Mouse (Mus musculus): ENCODE data around the gene 4933424G06Rik. TPM values are rescaled to one million over a fixed set of nuclear protein-coding genes. Genes with fewer than 3 reads are reported as not detected.

Gene 4933424G06Rik
- polyA plus RNA-seq, 1 experiment from 2014 or later = 0.92 TPM

DNA sequence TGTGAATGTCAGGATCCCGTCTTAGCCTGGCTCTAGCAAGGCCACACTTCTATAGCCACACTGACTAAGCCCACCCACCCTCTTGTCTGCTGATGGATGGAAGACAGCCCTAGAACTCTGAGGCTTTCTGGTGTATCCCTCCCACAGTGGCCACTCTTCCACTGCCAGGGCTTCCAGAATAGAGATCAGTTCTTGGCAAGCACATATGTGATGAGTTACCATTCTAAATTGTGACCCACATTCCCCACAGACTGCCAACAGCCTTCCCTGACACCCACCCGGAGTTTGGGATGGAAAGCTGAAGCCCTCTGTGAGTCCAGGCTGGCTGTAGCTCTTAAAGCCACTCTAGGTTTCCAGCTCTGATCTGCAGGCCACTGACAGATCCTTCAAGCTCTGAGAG lies 2.8 kb upstream of the 4933424G06Rik start:
- H3K27ac ChIP-seq (ENCODE audit: low read depth, low read length) = no peak overlapping the region
- H3K4me1 ChIP-seq (ENCODE audit: control insufficient read depth, insufficient read depth, low read length) = peaks cover 10% of the 10 kb centered on the region
- ATAC-seq (ENCODE audit: low read depth) = no peak
- H3K36me3 ChIP-seq (ENCODE audit: control insufficient read depth, insufficient read depth, low read length) = peaks cover 22% of the 10 kb centered on the region
- H3K9ac ChIP-seq (replicated peaks; ENCODE audit: low read depth, low read length) = no peak overlapping the region
- no peak overlapping the region for H3K4me2 ChIP-seq (ENCODE audit: low read depth, low read length)
- H3K9me3 ChIP-seq (ENCODE audit: control insufficient read depth, low read length) = no peaks in the 10 kb centered on the region
- H3K27me3 ChIP-seq (ENCODE audit: control insufficient read depth, insufficient read depth, low read length) = no peaks in the 10 kb centered on the region
- WGBS = 72% methylated on average over 2 of the region's 2 CpGs
- H3K4me3 ChIP-seq (ENCODE audit: low read depth, low read length) = no peak overlapping the region

DNA sequence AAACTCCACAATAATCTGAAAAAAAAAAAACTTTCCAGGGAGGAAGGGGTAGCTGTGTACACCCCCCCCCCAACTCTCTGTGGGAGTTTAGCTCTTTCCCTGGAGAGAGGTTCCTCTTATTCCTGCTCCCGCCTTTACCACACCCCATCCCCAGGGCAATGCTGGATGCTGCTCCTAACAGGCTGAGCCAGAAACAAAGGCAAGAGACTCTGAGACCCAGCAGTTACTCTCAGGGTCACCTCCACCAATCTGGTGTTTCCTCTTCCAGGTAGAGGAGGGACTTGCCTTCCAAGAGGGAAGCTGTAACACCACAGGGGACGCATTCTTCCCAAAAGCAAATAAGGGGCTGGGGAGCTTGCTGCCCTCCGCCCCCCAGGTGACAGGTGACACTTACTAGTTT lies 2.2 kb upstream of the 4933424G06Rik start:
- Histone ChIP-seq H3K4me1 (ENCODE audit: control insufficient read depth, insufficient read depth, low read length) (peaks cover 10% of the 10 kb centered on the region), H3K4me2 (ENCODE audit: low read depth, low read length) (no peak overlapping the region), H3K27me3 (ENCODE audit: control insufficient read depth, insufficient read depth, low read length) (no peaks in the 10 kb centered on the region), H3K9ac (replicated peaks; ENCODE audit: low read depth, low read length) (no peak overlapping the region), H3K27ac (ENCODE audit: low read depth, low read length) (no peak overlapping the region), H3K4me3 (ENCODE audit: low read depth, low read length) (no peak overlapping the region), H3K9me3 (ENCODE audit: control insufficient read depth, low read length) (no peaks in the 10 kb centered on the region), H3K36me3 (ENCODE audit: control insufficient read depth, insufficient read depth, low read length) (peaks cover 17% of the 10 kb centered on the region)
- ATAC-seq (ENCODE audit: low read depth) = no peak
- 67% methylated on average over 3 of the region's 3 CpGs for WGBS

DNA sequence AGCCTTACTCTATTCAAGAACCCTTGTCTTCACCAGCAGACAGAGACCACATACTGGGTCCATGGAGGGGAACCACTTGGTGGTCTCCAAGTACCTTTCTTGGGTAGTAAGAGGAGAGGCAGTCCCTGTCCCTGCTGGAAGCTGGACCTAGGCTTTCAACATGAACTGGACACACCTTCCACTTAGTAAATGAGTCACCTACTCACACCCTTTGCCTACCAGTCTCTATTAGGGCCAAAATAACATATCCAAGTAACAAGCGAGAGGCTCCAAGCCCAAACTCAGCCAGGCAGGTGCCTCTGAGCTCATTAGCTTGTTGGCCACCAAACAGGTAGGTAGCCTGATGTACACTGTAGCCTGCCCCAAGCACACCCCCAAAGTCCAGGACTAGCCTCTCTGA lies 1.3 kb upstream of the 4933424G06Rik start:
- Histone ChIP-seq H3K4me2 (ENCODE audit: low read depth, low read length) (peak overlapping the region; percentile 83), H3K9ac (replicated peaks; ENCODE audit: low read depth, low read length) (peak overlapping the region; percentile 77), H3K4me3 (ENCODE audit: low read depth, low read length) (peak overlapping the region; percentile 72), H3K36me3 (ENCODE audit: control insufficient read depth, insufficient read depth, low read length) (peaks cover 14% of the 10 kb centered on the region), H3K9me3 (ENCODE audit: control insufficient read depth, low read length) (no peaks in the 10 kb centered on the region), H3K27ac (ENCODE audit: low read depth, low read length) (no peak overlapping the region), H3K27me3 (ENCODE audit: control insufficient read depth, insufficient read depth, low read length) (no peaks in the 10 kb centered on the region), H3K4me1 (ENCODE audit: control insufficient read depth, insufficient read depth, low read length) (peaks cover 10% of the 10 kb centered on the region)
- ATAC-seq (ENCODE audit: low read depth) = no peak
- 96% methylated on average over 1 of the region's 1 CpGs for whole genome bisulfite sequencing

DNA sequence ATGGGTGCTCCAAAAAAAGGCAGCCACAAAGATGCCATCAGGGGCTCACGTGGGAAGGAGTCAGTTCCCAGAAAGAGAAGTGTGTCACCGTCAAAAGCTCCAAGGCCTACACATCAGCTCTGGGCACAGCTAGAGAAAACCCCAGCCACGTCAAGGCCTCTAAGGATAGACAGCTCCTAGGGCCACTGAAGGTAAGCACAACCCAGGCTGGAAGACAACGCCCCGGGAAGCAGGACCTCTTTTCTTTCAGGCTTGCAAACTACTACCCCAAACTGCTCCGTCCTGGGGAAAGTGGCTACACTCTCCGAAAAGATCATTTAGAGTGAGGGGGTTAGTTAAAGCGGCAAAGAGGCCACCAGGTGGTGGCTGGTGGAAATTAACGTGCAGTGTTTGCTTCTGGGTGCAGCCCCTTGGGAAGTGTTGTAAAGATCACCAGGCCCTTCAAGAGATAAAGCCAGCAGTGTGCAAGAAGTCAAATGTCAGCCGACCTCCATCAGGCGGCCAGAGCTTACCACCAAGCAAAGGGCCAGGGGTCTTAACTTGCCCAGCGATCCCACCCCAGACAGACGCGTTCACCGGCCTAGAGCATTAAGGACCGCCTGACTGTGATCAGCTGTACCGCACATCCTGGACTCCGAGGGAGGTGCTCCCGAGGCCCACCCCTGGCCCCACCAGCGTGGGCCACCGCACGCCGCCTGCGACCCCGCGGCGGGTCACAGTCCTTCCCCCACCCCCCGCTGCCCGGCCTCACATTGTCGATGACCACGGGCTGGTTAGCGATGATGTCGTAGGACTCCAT lies 695 bp upstream of the 4933424G06Rik start:
- H3K9me3 ChIP-seq (ENCODE audit: control insufficient read depth, low read length) = no peaks in the 10 kb centered on the region
- WGBS = under 1% methylated on average over 33 of the region's 33 CpGs

DNA sequence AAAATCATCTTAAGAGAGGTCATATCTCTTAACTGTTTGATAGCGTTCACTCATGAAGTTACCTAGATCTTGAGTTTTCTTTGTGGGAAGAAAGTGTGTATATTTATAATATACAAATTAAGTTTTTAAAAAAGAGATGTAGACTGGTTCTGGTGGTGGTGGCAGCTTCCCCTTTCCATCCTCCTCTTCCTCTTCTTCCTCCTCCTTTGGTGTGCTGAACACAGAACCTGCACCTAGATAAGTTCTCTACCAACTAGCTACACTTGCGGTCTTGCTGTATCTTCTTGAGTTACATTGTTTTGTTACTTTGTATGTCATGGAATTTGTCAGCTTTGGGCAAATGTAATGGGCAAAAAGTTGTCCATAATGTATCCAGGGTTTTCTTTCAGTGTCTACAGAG lies 1.2 kb downstream of the 4933424G06Rik start:
- H3K4me2 ChIP-seq (ENCODE audit: low read depth, low read length) = no peak overlapping the region
- peaks cover 10% of the 10 kb centered on the region for H3K4me1 ChIP-seq (ENCODE audit: control insufficient read depth, insufficient read depth, low read length)
- 93% methylated on average over 2 of the region's 2 CpGs for WGBS
- H3K9me3 ChIP-seq (ENCODE audit: control insufficient read depth, low read length) = no peaks in the 10 kb centered on the region
- H3K36me3 ChIP-seq (ENCODE audit: control insufficient read depth, insufficient read depth, low read length) = no peaks in the 10 kb centered on the region
- ATAC-seq (ENCODE audit: low read depth) = no peak
- no peaks in the 10 kb centered on the region for H3K27me3 ChIP-seq (ENCODE audit: control insufficient read depth, insufficient read depth, low read length)
- no peak overlapping the region for H3K4me3 ChIP-seq (ENCODE audit: low read depth, low read length)
- H3K9ac ChIP-seq (replicated peaks; ENCODE audit: low read depth, low read length) = no peak overlapping the region
- H3K27ac ChIP-seq (ENCODE audit: low read depth, low read length) = no peak overlapping the region

More for the DNA sequence above, 695 bp upstream of the 4933424G06Rik start:
- Histone ChIP-seq H3K27me3 (ENCODE audit: control insufficient read depth, insufficient read depth, low read length) (no peaks in the 10 kb centered on the region), H3K27ac (ENCODE audit: low read depth, low read length) (peak overlapping the region; percentile 68), H3K9ac (replicated peaks; ENCODE audit: low read depth, low read length) (peak overlapping the region; percentile 77), H3K36me3 (ENCODE audit: control insufficient read depth, insufficient read depth, low read length) (peaks cover 8% of the 10 kb centered on the region), H3K4me3 (ENCODE audit: low read depth, low read length) (peak overlapping the region; percentile 72), H3K4me1 (ENCODE audit: control insufficient read depth, insufficient read depth, low read length) (peaks cover 10% of the 10 kb centered on the region), H3K4me2 (ENCODE audit: low read depth, low read length) (peak overlapping the region; percentile 83)
- peak; percentile 78 for ATAC-seq (ENCODE audit: low read depth)

DNA sequence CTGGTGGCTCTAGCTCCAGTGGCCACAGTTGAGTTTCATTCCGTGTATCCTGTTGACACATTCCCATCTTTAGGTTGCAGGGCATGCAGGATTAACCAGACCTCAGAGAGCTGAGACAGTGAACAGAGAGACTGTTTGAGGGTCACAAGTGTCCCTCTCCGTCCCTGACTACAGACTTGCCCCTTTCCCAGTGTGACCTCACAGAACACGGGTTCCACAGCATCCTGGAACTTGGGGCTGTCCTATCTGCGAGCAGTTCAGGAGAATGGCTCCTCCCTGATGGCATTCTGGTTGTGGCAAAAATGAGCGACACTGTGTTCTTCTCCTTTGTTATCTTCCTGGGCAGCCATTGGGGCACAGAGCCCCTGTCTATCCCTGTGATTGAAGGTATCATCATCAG lies 4.4 kb downstream of the 4933424G06Rik start, which contains the start of gene Actr1b:
TSS of gene Actr1b (minus strand) at position 112 of the 400 bp plus-strand sequence.
- Histone ChIP-seq H3K27ac (ENCODE audit: low read depth, low read length) (no peak within 1 kb of the TSS), H3K4me1 (ENCODE audit: control insufficient read depth, insufficient read depth, low read length) (no peaks in the 10 kb centered on the region), H3K27me3 (ENCODE audit: control insufficient read depth, insufficient read depth, low read length) (no peaks in the 10 kb centered on the region), H3K9me3 (ENCODE audit: control insufficient read depth, low read length) (no peaks in the 10 kb centered on the region), H3K36me3 (ENCODE audit: control insufficient read depth, insufficient read depth, low read length) (no peaks in the 10 kb centered on the region), H3K9ac (replicated peaks; ENCODE audit: low read depth, low read length) (no peak within 1 kb of the TSS), H3K4me2 (ENCODE audit: low read depth, low read length) (no peak within 1 kb of the TSS), H3K4me3 (ENCODE audit: low read depth, low read length) (no peak within 1 kb of the TSS)
- WGBS = 93% methylated on average over 5 of the region's 5 CpGs
- no peak for ATAC-seq (ENCODE audit: low read depth)

DNA sequence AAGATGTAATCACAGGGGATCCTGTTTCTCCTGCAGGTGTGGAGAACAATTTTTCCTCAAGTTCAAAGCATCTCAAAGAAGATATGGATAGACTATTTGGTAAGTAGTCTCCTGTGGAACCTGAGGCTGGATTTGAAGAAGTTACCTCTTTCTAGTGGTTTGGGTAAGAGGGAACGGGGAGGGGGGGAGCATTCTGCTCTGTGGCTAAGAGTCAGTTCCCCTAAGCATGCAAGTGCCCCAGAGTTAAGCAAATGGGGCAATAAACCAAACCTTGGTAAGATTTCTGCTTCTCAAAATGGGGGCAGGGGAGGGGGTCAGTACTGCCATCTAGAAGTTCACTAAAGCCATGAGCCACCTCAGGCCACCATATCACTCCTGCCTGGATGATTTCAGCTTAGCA lies 8.8 kb downstream of the 4933424G06Rik start:
- Histone ChIP-seq H3K4me3 (ENCODE audit: low read depth, low read length) (no peak overlapping the region), H3K36me3 (ENCODE audit: control insufficient read depth, insufficient read depth, low read length) (no peaks in the 10 kb centered on the region), H3K9me3 (ENCODE audit: control insufficient read depth, low read length) (no peaks in the 10 kb centered on the region), H3K27me3 (ENCODE audit: control insufficient read depth, insufficient read depth, low read length) (no peaks in the 10 kb centered on the region), H3K4me1 (ENCODE audit: control insufficient read depth, insufficient read depth, low read length) (peaks cover 7% of the 10 kb centered on the region), H3K27ac (ENCODE audit: low read depth, low read length) (no peak overlapping the region), H3K4me2 (ENCODE audit: low read depth, low read length) (no peak overlapping the region), H3K9ac (replicated peaks; ENCODE audit: low read depth, low read length) (no peak overlapping the region)
- 79% methylated on average over 1 of the region's 1 CpGs for WGBS
- no peak for ATAC-seq (ENCODE audit: low read depth)

DNA sequence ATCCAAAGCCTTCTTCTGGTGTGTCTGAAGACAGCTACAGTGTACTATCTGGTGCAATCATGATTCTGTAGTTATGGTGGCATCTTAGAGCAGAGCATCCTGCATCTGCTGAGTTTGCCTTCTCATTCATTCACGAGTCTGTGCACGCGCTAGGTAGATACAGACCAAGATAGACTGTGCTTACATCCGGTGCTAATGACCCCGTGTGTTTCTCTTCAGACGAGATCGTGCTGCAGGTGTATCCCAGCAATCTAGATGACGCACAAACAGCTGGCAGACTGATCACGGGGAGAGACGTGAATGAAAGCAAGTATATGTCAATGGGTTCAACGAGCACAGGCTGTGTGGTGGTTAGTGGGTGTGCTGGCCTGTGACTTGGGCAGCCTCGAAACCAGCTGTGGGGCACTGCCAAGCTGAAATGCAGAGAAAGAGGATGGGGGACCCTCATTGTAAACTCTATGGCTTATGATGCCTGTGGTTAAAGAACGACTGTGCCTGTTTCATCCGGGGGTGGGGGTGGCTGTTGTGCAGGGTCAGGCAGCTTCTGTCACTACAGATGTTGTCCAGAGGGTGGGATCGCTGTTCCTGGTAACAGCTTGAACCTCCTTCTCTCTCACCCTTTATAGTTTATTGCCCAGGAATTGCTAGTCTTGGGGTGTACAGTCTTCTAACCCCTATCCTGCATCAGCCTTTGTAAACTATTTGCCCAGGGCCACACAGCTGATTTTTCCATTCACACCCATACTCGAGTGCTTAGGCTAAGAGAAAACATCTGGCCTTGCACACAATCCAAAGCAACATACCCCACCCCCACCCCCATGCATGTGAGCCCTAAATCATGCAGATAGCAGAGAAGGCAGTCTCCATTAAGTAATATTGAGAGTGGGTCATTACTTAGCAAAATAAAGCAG lies 13.5 kb downstream of the 4933424G06Rik start:
- H3K4me1 ChIP-seq (ENCODE audit: control insufficient read depth, insufficient read depth, low read length) = peaks cover 7% of the 10 kb centered on the region
- no peak overlapping the region for H3K4me3 ChIP-seq (ENCODE audit: low read depth, low read length)
- no peaks in the 10 kb centered on the region for H3K9me3 ChIP-seq (ENCODE audit: control insufficient read depth, low read length)
- H3K36me3 ChIP-seq (ENCODE audit: control insufficient read depth, insufficient read depth, low read length) = no peaks in the 10 kb centered on the region
- H3K27me3 ChIP-seq (ENCODE audit: control insufficient read depth, insufficient read depth, low read length) = no peaks in the 10 kb centered on the region
- no peak overlapping the region for H3K9ac ChIP-seq (replicated peaks; ENCODE audit: low read depth, low read length)
- ATAC-seq (ENCODE audit: low read depth) = peak; percentile 60; the same call in 1 of the 2 replicates
- H3K4me2 ChIP-seq (ENCODE audit: low read depth, low read length) = no peak overlapping the region
- WGBS = 53% methylated on average over 16 of the region's 16 CpGs
- H3K27ac ChIP-seq (ENCODE audit: low read depth, low read length) = no peak overlapping the region; the same call in 1 of the 2 replicates

DNA sequence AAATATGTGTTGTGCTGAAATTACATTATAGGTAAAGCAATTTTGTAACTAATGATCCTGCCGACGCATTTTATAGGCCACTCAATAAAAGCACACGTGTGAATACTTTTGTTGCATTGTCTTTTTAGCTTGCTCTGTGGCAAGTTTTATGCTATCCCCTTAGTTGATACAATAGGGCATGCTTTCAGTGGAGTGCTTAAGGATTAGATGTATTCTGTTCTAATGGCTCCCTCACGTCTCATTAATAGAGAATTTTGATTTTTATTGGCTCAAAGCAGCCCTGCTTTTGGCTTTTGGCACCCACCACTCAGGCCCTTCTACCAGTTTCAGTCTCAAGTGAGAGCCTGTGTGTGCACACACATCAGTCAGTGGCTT lies 14.1 kb downstream of the 4933424G06Rik start:
- Histone ChIP-seq H3K4me1 (ENCODE audit: control insufficient read depth, insufficient read depth, low read length) (peaks cover 7% of the 10 kb centered on the region), H3K9ac (replicated peaks; ENCODE audit: low read depth, low read length) (no peak overlapping the region), H3K36me3 (ENCODE audit: control insufficient read depth, insufficient read depth, low read length) (no peaks in the 10 kb centered on the region), H3K4me3 (ENCODE audit: low read depth, low read length) (no peak overlapping the region), H3K27me3 (ENCODE audit: control insufficient read depth, insufficient read depth, low read length) (no peaks in the 10 kb centered on the region), H3K9me3 (ENCODE audit: control insufficient read depth, low read length) (no peaks in the 10 kb centered on the region), H3K27ac (ENCODE audit: low read depth, low read length) (no peak overlapping the region), H3K4me2 (ENCODE audit: low read depth, low read length) (no peak overlapping the region)
- peak; percentile 56; the same call in 1 of the 2 replicates for ATAC-seq (ENCODE audit: low read depth)
- 25% methylated on average over 4 of the region's 4 CpGs for WGBS

Measured in neural tube, embryonic 14.5 days (tissue).